Mouse (Mus musculus) c-Kit-negative CD71-positive TER-119-positive erythroid progenitor cells, embryonic 14.5 days (primary cell): ENCODE results near the gene Mageb18.
"Not testable (repeated sequence)": the region's sequence is repeated elsewhere in the genome, so short reads cannot be mapped to it uniquely, and the experiment has no call there.

ENCODE experiments used
- DNase-seq: peaks from one replicate; pipeline ENCODE4 v3.0.0-alpha.2; 2013; ENCODE audit warnings: low read depth, low spot score

Gene Mageb18

DNA sequence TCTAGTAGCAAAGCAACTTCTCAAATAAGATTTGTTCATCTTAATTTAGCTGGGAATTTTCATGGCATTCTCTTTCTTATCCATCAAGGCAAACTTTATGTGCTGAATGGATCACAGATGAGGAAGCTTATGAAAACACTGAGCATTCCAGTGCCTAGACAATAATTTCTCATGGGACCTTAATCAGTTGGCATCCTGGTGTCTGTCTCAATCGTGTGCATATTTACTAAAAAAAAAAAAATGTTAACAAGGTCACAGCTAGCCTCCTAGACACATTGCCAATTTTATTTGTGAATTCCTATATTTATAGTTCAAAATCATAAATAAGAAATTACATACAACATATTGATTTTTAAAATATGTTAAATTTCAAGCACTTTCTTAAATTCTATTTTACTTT is at the start of gene Mageb18:
Mageb18 (minus strand) TSS at position 101 of the 400 bp plus-strand sequence.
- DNase-seq = no peak

DNA sequence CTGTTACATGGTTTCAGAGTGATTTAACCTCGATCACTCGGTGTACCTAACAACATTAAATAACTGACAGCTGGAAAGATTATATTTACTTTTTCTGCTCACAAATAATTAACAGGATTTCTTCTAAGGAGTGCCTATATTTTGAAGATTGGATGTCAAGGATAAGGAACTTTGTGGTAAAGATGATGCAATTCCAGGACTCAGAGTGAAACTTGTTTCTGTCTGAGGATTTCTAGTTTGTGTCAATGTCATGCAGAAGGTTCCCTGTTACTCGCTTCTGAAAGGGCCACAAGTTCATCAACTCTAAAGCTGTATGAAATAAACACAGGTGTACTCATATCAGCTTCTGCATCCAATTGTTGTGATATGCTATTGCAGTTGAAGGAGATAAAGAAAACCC is 13.4 kb upstream of the Mageb18 start:
- no peak for DNase-seq

DNA sequence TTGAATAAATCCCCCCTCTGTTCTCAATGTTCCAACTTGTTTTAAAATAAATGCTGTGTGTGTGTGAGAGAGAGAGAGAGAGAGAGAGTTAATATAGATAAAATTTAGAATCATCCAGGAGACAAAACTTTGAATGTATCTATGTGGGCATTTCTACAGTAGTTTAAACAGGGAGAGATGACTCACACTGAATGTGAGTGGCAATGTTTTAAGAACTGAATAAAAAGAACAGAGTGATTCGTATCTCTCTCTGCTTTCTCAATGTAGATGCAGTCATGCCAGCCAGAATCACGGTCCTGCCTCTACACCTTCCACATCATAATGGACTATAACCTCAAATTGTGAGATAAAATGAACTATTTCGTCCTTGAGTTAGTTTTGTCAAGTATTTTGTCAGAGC is 11.1 kb upstream of the Mageb18 start:
- DNase-seq = no peak

DNA sequence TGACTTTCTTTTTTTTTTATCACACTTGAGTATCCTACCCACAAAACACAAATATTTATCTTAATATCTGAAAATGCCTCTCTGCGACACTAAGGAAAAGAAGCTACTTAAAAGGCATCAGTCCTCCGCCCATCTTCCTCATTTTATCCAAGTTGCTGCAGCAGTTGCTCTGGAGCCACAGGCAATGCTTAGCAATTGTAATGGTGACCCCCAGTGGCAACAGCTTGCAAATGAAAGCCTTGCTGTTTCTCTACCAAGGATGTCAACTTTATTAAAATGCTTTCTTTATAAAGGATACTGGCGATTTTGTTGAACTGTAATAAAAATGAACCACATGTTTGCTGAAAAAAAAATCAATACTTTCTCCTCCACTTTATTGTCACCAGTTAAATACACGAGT is 2.0 kb downstream of the Mageb18 start:
- no peak for DNase-seq

DNA sequence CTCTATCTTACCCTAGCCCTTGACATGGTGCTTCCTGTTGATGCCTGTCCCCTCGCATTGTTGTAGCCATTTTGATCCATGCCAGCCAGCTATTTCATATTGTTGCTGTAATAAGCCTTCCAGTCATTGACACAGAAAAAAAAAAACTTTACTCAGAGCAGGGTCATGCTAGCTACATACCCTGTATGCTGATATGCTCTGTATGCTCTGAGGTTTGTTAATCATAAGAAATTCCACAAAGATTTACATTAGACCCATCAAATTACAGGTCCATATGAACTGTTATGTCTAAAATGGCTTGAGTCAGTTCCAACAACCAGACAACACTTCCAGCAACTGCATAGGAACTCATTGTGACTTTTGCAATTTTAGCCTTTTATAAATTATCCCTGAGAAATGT is 71.5 kb downstream of the Mageb18 start:
- no peak for DNase-seq

DNA sequence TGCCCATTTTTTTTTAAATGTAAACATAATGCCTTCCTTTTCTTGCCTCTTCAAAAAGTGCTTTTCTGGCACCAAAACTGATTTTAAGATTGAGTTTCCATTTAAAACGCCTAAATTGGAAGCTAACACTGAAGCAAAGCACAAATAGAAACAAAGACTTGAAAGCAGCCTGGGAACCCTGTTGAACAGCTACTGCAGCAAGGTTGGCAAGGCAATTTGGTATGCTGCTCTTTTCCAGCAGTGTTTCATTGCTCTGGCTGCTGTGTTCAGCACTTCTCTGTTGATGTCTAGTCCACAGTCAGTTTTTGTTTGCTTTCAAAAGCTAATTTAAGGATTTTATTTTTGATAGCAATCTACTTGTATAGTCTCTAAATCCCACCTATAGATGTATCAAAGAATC is 101.1 kb downstream of the Mageb18 start:
- no peak for DNase-seq

DNA sequence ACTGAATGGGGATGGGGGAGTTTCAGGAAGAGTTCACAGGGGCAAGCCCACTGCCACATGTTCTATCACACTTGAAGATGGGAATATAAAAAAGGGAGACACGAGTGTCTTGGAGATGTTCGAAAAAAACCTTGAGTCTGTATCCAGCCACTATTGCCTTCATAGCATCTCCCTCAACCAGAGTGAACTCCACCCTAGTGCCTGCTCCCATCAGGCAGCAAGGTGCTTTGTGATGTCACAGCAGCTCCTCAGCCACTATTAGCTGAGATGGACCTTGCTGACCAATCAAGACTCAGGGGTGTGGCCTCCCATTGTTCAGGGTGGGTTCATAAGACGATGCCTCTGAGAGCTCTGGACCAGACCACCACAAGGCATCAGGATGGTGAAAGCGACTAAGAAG is 109.7 kb downstream of the Mageb18 start, which contains the start of gene Gm5941:
Gm5941 (plus strand) TSS at position 301 of the 400 bp plus-strand sequence.
- DNase-seq = not testable (repeated sequence)

DNA sequence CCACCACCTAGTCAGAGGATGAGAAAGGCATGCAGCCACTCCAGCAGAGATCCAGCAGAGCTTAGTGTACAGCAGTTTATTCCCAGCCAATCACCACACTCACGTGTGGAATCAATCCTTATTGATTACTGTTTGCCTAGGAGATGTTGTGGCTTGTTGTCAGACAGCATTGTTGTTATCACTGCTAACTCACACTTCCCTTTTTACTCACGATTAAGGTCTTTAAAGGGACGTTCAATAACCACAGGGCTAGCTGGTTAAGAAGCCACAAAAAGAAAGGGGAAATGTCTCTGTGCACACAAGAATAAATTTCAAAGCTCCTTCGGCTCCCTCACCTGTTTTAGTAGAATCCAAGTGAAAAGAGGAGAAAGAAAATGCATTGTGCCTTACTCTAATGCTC is 134.6 kb downstream of the Mageb18 start:
- no peak for DNase-seq

DNA sequence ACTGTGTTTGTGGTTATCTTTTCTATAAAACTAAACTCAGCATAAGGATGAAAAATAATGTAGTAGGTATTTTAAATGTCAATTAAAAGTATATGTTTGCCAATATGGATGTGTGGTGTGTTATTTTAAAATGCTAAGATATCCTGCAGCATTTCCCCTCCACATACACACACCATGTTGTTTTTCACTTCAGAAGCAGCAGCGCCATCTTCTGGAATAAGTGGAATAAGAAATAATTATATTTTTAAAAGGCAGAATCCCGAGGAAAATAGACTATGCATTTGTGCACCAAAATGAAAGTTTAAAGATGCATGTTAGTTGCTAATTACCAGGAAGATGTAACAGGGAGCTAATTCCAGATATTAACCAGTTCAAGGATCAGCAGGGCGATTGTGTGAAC is 138.9 kb downstream of the Mageb18 start:
- DNase-seq = no peak

DNA sequence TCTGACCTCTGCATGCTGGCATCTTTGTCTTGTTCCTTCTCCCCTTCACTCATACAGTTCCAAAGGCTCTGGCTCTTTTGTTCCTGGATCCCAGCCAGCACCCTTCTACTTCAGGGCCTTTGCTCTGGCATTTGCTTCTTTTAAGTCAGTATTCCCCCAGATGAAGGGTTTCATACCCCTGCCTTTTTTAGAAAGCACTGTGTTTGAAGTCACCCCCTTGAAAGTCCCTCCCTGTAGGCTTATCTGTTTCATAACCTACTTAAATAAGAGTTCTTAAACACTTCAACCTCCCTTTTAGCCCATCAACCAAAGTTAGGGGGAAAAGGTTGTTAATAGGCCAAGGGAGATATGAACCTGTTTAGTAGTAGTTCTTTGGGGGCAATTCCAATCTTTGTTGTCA is 212.0 kb downstream of the Mageb18 start:
- DNase-seq = no peak

DNA sequence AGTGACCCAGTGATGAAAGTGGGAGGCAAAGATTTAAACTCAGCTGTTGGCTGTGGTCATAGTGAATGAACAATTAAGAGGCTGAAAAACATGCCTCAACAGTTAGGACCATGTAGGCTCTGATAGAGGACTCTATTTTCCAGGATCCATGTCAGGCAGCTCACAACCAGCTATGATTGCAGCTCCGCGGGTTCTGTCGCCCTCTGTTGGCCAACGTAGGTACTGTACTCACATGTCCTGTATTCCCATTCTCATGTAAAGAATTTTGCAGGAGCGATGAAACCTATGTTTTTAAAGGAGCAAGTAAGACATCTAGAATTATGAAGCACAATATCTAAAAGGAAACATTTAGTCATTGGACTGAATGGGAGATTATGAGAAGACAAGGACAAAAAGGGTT is 256.4 kb downstream of the Mageb18 start:
- DNase-seq = no peak

DNA sequence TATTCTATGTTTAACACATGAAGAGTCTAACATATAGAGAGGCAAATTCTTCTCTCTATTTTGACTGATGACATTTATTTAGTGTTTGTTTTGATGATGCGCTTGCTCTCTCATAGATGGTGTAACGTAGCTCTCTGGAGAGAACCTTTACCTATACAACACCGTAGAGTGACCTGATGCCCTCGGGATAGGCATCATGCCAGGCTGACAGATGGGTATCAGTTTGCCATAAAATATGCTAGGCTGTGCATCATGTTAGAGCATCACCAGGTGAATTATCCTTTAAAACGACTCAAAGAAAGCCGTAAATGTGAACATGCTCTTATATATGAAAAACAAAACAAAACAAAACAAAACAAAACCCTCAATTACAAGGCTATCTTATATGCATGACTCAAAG is 258.5 kb downstream of the Mageb18 start:
- no peak for DNase-seq

DNA sequence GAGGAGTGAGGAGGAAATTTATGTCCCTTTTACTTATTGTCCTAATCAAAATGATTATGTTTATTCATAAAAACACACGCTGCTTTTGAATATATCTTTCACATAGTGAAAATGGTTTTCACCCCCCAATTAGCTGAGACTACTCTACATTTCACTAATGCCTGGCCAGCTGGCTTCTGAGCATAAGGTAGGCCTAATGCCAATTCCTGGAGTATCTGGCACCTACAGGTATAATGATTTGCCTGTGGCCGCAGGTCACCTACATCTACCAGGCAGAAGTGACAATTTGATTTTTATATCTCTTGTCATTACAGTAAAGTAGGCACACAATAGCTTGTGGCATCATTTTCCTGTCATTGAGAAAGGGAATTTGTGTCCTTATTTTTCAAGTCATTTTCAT is 259.8 kb downstream of the Mageb18 start:
- no peak for DNase-seq

DNA sequence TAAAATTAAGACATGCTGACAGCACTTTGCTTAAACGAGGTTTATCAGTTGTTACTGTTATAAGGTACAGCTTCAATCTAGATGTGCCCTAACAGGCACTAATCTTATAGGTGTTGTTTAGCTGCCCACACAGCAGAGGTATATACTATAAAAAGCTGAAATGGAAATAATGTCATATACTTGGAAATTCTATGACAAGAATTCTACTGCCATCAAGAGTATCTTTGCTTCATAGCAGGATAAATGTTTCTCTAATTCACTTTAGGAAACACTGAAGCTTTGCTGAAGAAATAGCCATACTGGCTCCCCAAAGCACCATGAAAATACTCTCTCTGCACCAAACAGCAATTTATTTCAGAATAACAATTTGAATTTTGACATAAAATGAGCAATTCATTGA is 265.9 kb downstream of the Mageb18 start:
- DNase-seq = no peak

DNA sequence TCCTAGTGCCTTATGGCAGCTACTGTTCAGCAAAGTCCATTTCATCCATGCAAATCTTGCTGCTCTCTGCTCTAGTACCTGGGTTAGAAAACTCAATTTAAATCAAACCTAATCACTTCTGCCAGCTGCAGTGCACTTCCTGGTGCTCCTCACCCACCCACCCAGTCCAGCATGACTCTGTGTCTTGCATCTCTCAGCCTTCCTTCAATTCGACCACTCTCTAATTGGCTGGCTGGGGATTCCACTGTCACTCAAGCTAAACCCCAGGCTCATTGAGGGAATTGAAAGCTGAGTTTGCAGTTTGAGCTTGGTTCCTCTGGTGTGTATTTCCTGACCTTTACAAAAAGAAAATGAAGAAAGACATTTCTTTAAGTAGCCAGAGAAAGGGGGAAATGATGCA is 275.8 kb downstream of the Mageb18 start:
- DNase-seq = no peak

DNA sequence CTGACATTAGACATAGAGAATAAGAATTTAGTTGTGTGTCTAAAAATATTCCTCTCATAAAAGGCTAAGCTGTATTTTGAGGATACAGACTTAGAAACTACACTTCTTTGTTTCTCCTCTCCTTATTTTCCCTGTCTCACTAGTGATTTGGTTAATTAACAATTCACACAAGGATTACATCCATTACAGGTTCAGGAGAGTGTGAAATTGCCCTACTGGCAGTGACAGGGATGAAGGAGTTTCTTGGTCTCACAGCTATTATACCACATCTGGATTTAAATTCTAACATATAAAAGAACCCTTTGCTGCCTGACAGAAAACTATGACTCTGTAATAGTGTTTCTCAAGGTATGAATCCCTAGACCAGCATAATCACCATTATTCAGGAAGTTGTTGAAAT is 318.8 kb downstream of the Mageb18 start:
- no peak for DNase-seq
